Mouse (Mus musculus): ENCODE data around the gene Uty. TPM values are rescaled to one million over a fixed set of nuclear protein-coding genes. Genes with fewer than 3 reads are reported as not detected.
A peak's percentile ranks its signal among the peaks of the same experiment; 100 is the strongest.

The Uty gene
- polyA plus RNA-seq, 2 experiments, result 3.7 to 6.6 TPM

GRCm38 (mm10) chrY:1244940-1245339, 619 bp downstream of the Uty start:
- Histone ChIP-seq H3K9me3 (ENCODE audit: control insufficient read depth, low read length) (no peaks in the 10 kb centered on the region), H3K4me1 (replicated peaks; ENCODE audit: control insufficient read depth in 2 of 2, insufficient read depth in 2 of 2, low read length in 1 of 2) (no peaks in the 10 kb centered on the region), H3K36me3 (replicated peaks; ENCODE audit: control insufficient read depth, insufficient read depth, low read depth) (no peaks in the 10 kb centered on the region), H3K4me3 (ENCODE audit: insufficient read depth in 1 of 2, low read depth in 2 of 2, low read length in 2 of 2) (peak overlapping the region; percentile 60 to 90), H3K27me3 (ENCODE audit: control insufficient read depth, insufficient read depth, low read length) (no peaks in the 10 kb centered on the region), H3K27ac (peak overlapping the region; percentile 35; the same call in 1 of the 2 replicates), H3K4me2 (ENCODE audit: low read depth) (peak overlapping the region; percentile 50), H3K9ac (replicated peaks) (peak overlapping the region; percentile 58)
- DNase-seq (ENCODE audit: low read depth in 3 of 3, low spot score in 3 of 3) (no peak), ATAC-seq (ENCODE audit: insufficient read depth) (no peak)
- 0% methylated on average over 5 of the region's 9 CpGs for WGBS (ENCODE audit: insufficient replicate concordance)
- TF ChIP-seq EP300 (IDR thresholded peaks at IDR 0.05; ENCODE audit: low read depth) (no peak), CTCF (IDR thresholded peaks at IDR 0.05; ENCODE audit: low read depth) (no peak)

- H3K9ac ChIP-seq (replicated peaks), result no peak overlapping the region; the same call in 1 of the 2 replicates
- WGBS (ENCODE audit: insufficient replicate concordance), result 51% methylated on average over 5 of the region's 5 CpGs
- ATAC-seq (ENCODE audit: insufficient read depth) (no peak), DNase-seq (ENCODE audit: low read depth in 3 of 3, low spot score in 3 of 3) (no peak)
- peak overlapping the region; percentile 50; the same call in 1 of the 2 replicates for H3K4me2 ChIP-seq (ENCODE audit: low read depth)
- no peaks in the 10 kb centered on the region for H3K36me3 ChIP-seq (replicated peaks; ENCODE audit: control insufficient read depth, insufficient read depth, low read depth)
- TF ChIP-seq CTCF (IDR thresholded peaks at IDR 0.05; ENCODE audit: low read depth) (no peak), EP300 (IDR thresholded peaks at IDR 0.05; ENCODE audit: low read depth) (no peak)
- H3K9me3 ChIP-seq (ENCODE audit: control insufficient read depth, low read length), result no peaks in the 10 kb centered on the region
- H3K4me3 ChIP-seq (ENCODE audit: insufficient read depth in 1 of 2, low read depth in 2 of 2, low read length in 2 of 2), result peak overlapping the region; percentile 60 to 90
- no peak overlapping the region for H3K27ac ChIP-seq
- no peaks in the 10 kb centered on the region for H3K27me3 ChIP-seq (ENCODE audit: control insufficient read depth, insufficient read depth, low read length)
- no peaks in the 10 kb centered on the region for H3K4me1 ChIP-seq (replicated peaks; ENCODE audit: control insufficient read depth in 2 of 2, insufficient read depth in 2 of 2, low read length in 1 of 2)
These were observed 1.1 kb downstream of the Uty start for GRCm38 (mm10) chrY:1244421-1244820.

GRCm38 (mm10) chrY:1220001-1220400, 25.6 kb downstream of the Uty start:
- TF ChIP-seq EP300 (IDR thresholded peaks at IDR 0.05; ENCODE audit: low read depth), result no peak
- TF ChIP-seq CTCF (IDR thresholded peaks at IDR 0.05; ENCODE audit: low read depth), result no peak
- Histone ChIP-seq H3K9ac (replicated peaks) (no peak overlapping the region), H3K36me3 (replicated peaks; ENCODE audit: control insufficient read depth, insufficient read depth, low read depth) (no peaks in the 10 kb centered on the region), H3K27me3 (ENCODE audit: control insufficient read depth, insufficient read depth, low read length) (no peaks in the 10 kb centered on the region), H3K4me1 (replicated peaks; ENCODE audit: control insufficient read depth in 2 of 2, insufficient read depth in 2 of 2, low read length in 1 of 2) (no peaks in the 10 kb centered on the region), H3K27ac (no peak overlapping the region), H3K4me2 (ENCODE audit: low read depth) (no peak overlapping the region), H3K9me3 (ENCODE audit: control insufficient read depth, low read length) (no peaks in the 10 kb centered on the region), H3K4me3 (ENCODE audit: insufficient read depth in 1 of 2, low read depth in 2 of 2, low read length in 2 of 2) (no peak overlapping the region)
- DNase-seq (ENCODE audit: low read depth in 3 of 3, low spot score in 3 of 3) (no peak), ATAC-seq (ENCODE audit: insufficient read depth) (no peak)
- 61% methylated on average over 7 of the region's 7 CpGs for WGBS (ENCODE audit: insufficient replicate concordance)

- H3K27ac ChIP-seq, result no peak overlapping the region
- no peak overlapping the region for H3K4me2 ChIP-seq (ENCODE audit: low read depth)
- no peaks in the 10 kb centered on the region for H3K36me3 ChIP-seq (replicated peaks; ENCODE audit: control insufficient read depth, insufficient read depth, low read depth)
- H3K9me3 ChIP-seq (ENCODE audit: control insufficient read depth, low read length), result no peaks in the 10 kb centered on the region
- no peak overlapping the region for H3K9ac ChIP-seq (replicated peaks)
- ATAC-seq (ENCODE audit: insufficient read depth) (no peak), DNase-seq (ENCODE audit: low read depth in 3 of 3, low spot score in 3 of 3) (no peak)
- no peaks in the 10 kb centered on the region for H3K27me3 ChIP-seq (ENCODE audit: control insufficient read depth, insufficient read depth, low read length)
- WGBS (ENCODE audit: insufficient replicate concordance), result 89% methylated on average over 1 of the region's 1 CpGs
- no peaks in the 10 kb centered on the region for H3K4me1 ChIP-seq (replicated peaks; ENCODE audit: control insufficient read depth in 2 of 2, insufficient read depth in 2 of 2, low read length in 1 of 2)
- H3K4me3 ChIP-seq (ENCODE audit: insufficient read depth in 1 of 2, low read depth in 2 of 2, low read length in 2 of 2), result no peak overlapping the region
- TF ChIP-seq CTCF (IDR thresholded peaks at IDR 0.05; ENCODE audit: low read depth) (no peak), EP300 (IDR thresholded peaks at IDR 0.05; ENCODE audit: low read depth) (no peak)
These were observed 67.1 kb downstream of the Uty start for GRCm38 (mm10) chrY:1178476-1178875.

- Histone ChIP-seq H3K27ac (no peak overlapping the region), H3K4me2 (ENCODE audit: low read depth) (no peak overlapping the region), H3K4me3 (ENCODE audit: insufficient read depth in 1 of 2, low read depth in 2 of 2, low read length in 2 of 2) (no peak overlapping the region), H3K27me3 (ENCODE audit: control insufficient read depth, insufficient read depth, low read length) (no peaks in the 10 kb centered on the region), H3K4me1 (replicated peaks; ENCODE audit: control insufficient read depth in 2 of 2, insufficient read depth in 2 of 2, low read length in 1 of 2) (no peaks in the 10 kb centered on the region), H3K36me3 (replicated peaks; ENCODE audit: control insufficient read depth, insufficient read depth, low read depth) (no peaks in the 10 kb centered on the region), H3K9ac (replicated peaks) (no peak overlapping the region), H3K9me3 (ENCODE audit: control insufficient read depth, low read length) (no peaks in the 10 kb centered on the region)
- ATAC-seq (ENCODE audit: insufficient read depth) (no peak), DNase-seq (ENCODE audit: low read depth in 3 of 3, low spot score in 3 of 3) (no peak)
- TF ChIP-seq CTCF (IDR thresholded peaks at IDR 0.05; ENCODE audit: low read depth) (no peak), EP300 (IDR thresholded peaks at IDR 0.05; ENCODE audit: low read depth) (no peak)
These were observed 82.5 kb downstream of the Uty start for GRCm38 (mm10) chrY:1163054-1163453.
